Mouse (Mus musculus): ENCODE data around the gene Polr1b. TPM values are rescaled to one million over a fixed set of nuclear protein-coding genes. Genes with fewer than 3 reads are reported as not detected.

The Polr1b gene
- polyA plus RNA-seq, 1 experiment from 2014 or later, result 17.4 TPM

GRCm38 (mm10) chr2:129081097-129081496, 19.7 kb upstream of the Polr1b start:
- ATAC-seq (replicated peaks; ENCODE audit: low FRiP score, low read depth) (no peak), DNase-seq (ENCODE audit: low spot score) (no peak)
- 75% methylated on average over 13 of the region's 13 CpGs for WGBS
- Histone ChIP-seq H3K9me3 (replicated peaks; ENCODE audit: low read length) (no peaks in the 10 kb centered on the region), H3K4me2 (ENCODE audit: low read length) (no peak overlapping the region), H3K9ac (ENCODE audit: low read depth, low read length) (no peak overlapping the region), H3K27ac (no peak overlapping the region), H3K4me1 (replicated peaks; ENCODE audit: insufficient read depth, low read length) (no peaks in the 10 kb centered on the region), H3K27me3 (ENCODE audit: insufficient read depth, low read length) (no peaks in the 10 kb centered on the region), H3K4me3 (replicated peaks; ENCODE audit: low read depth, low read length) (no peak overlapping the region), H3K36me3 (ENCODE audit: insufficient read depth, low read length) (0 out of 2 replicates have a peak, but pooled peaks cover 5% of the 10 kb centered on the region)
- peak; percentile 32; the same call in 1 of the 2 replicates for TF ChIP-seq CTCF (IDR thresholded peaks at IDR 0.05; ENCODE audit: low read depth)

- WGBS, result 92% methylated on average over 5 of the region's 5 CpGs
- TF ChIP-seq CTCF (IDR thresholded peaks at IDR 0.05; ENCODE audit: low read depth), result no peak
- Histone ChIP-seq H3K4me2 (ENCODE audit: low read length) (no peak overlapping the region), H3K9ac (ENCODE audit: low read depth, low read length) (no peak overlapping the region), H3K9me3 (replicated peaks; ENCODE audit: low read length) (no peaks in the 10 kb centered on the region), H3K27ac (no peak overlapping the region), H3K36me3 (ENCODE audit: insufficient read depth, low read length) (0 out of 2 replicates have a peak, but pooled peaks cover 5% of the 10 kb centered on the region), H3K4me1 (replicated peaks; ENCODE audit: insufficient read depth, low read length) (no peaks in the 10 kb centered on the region), H3K4me3 (replicated peaks; ENCODE audit: low read depth, low read length) (no peak overlapping the region), H3K27me3 (ENCODE audit: insufficient read depth, low read length) (no peaks in the 10 kb centered on the region)
- DNase-seq (ENCODE audit: low spot score), result no peak
- no peak for ATAC-seq (replicated peaks; ENCODE audit: low FRiP score, low read depth)
Measured at GRCm38 (mm10) chr2:129083514-129083913, 17.3 kb upstream of the Polr1b start.

- Histone ChIP-seq H3K27me3 (ENCODE audit: insufficient read depth, low read length) (no peaks in the 10 kb centered on the region), H3K4me1 (replicated peaks; ENCODE audit: insufficient read depth, low read length) (no peaks in the 10 kb centered on the region), H3K9ac (ENCODE audit: low read depth, low read length) (no peak overlapping the region), H3K4me3 (replicated peaks; ENCODE audit: low read depth, low read length) (no peak overlapping the region), H3K4me2 (ENCODE audit: low read length) (no peak overlapping the region), H3K9me3 (replicated peaks; ENCODE audit: low read length) (no peaks in the 10 kb centered on the region), H3K27ac (no peak overlapping the region), H3K36me3 (ENCODE audit: insufficient read depth, low read length) (0 out of 2 replicates have a peak, but pooled peaks cover 5% of the 10 kb centered on the region)
- TF ChIP-seq CTCF (IDR thresholded peaks at IDR 0.05; ENCODE audit: low read depth), result peak; percentile 75
- DNase-seq (ENCODE audit: low spot score) (no peak), ATAC-seq (replicated peaks; ENCODE audit: low FRiP score, low read depth) (no peak)
- 54% methylated on average over 2 of the region's 2 CpGs for WGBS
Measured at GRCm38 (mm10) chr2:129084959-129085358, 15.8 kb upstream of the Polr1b start.

- no peak overlapping the region for H3K4me2 ChIP-seq (ENCODE audit: low read length)
- 94% methylated on average over 1 of the region's 1 CpGs for WGBS
- H3K4me3 ChIP-seq (replicated peaks; ENCODE audit: low read depth, low read length), result no peak overlapping the region
- H3K27ac ChIP-seq, result no peak overlapping the region
- H3K4me1 ChIP-seq (replicated peaks; ENCODE audit: insufficient read depth, low read length), result no peaks in the 10 kb centered on the region
- H3K36me3 ChIP-seq (ENCODE audit: insufficient read depth, low read length), result 0 out of 2 replicates have a peak, but pooled peaks cover 3% of the 10 kb centered on the region
- ATAC-seq (replicated peaks; ENCODE audit: low FRiP score, low read depth) (no peak), DNase-seq (ENCODE audit: low spot score) (no peak)
- no peaks in the 10 kb centered on the region for H3K9me3 ChIP-seq (replicated peaks; ENCODE audit: low read length)
- H3K27me3 ChIP-seq (ENCODE audit: insufficient read depth, low read length), result no peaks in the 10 kb centered on the region
- no peak for TF ChIP-seq CTCF (IDR thresholded peaks at IDR 0.05; ENCODE audit: low read depth)
- H3K9ac ChIP-seq (ENCODE audit: low read depth, low read length), result no peak overlapping the region
Measured at GRCm38 (mm10) chr2:129087520-129087919, 13.3 kb upstream of the Polr1b start.

GRCm38 (mm10) chr2:129090370-129090769, 10.4 kb upstream of the Polr1b start:
- no peak for ATAC-seq (replicated peaks; ENCODE audit: low FRiP score, low read depth)
- Histone ChIP-seq H3K9me3 (replicated peaks; ENCODE audit: low read length) (no peaks in the 10 kb centered on the region), H3K9ac (ENCODE audit: low read depth, low read length) (no peak overlapping the region), H3K4me1 (replicated peaks; ENCODE audit: insufficient read depth, low read length) (no peaks in the 10 kb centered on the region), H3K27me3 (ENCODE audit: insufficient read depth, low read length) (no peaks in the 10 kb centered on the region), H3K36me3 (ENCODE audit: insufficient read depth, low read length) (peaks cover 11% of the 10 kb centered on the region; the same call in 1 of the 2 replicates), H3K4me2 (ENCODE audit: low read length) (no peak overlapping the region), H3K27ac (no peak overlapping the region), H3K4me3 (replicated peaks; ENCODE audit: low read depth, low read length) (no peak overlapping the region)
- DNase-seq (ENCODE audit: low spot score), result no peak
- WGBS, result 80% methylated on average over 4 of the region's 4 CpGs
- TF ChIP-seq CTCF (IDR thresholded peaks at IDR 0.05; ENCODE audit: low read depth), result no peak

GRCm38 (mm10) chr2:129092810-129093209, 8.0 kb upstream of the Polr1b start:
- H3K9ac ChIP-seq (ENCODE audit: low read depth, low read length), result no peak overlapping the region

More at GRCm38 (mm10) chr2:129092810-129093209, 8.0 kb upstream of the Polr1b start:
- Histone ChIP-seq H3K4me3 (replicated peaks; ENCODE audit: low read depth, low read length) (no peak overlapping the region), H3K27ac (no peak overlapping the region), H3K27me3 (ENCODE audit: insufficient read depth, low read length) (no peaks in the 10 kb centered on the region), H3K4me1 (replicated peaks; ENCODE audit: insufficient read depth, low read length) (no peaks in the 10 kb centered on the region), H3K36me3 (ENCODE audit: insufficient read depth, low read length) (peaks cover 11% of the 10 kb centered on the region; the same call in 1 of the 2 replicates), H3K9me3 (replicated peaks; ENCODE audit: low read length) (no peaks in the 10 kb centered on the region), H3K4me2 (ENCODE audit: low read length) (no peak overlapping the region)
- no peak for TF ChIP-seq CTCF (IDR thresholded peaks at IDR 0.05; ENCODE audit: low read depth)
- no peak for ATAC-seq (replicated peaks; ENCODE audit: low FRiP score, low read depth)
- WGBS, result 70% methylated on average over 12 of the region's 12 CpGs
- no peak for DNase-seq (ENCODE audit: low spot score)

All from kidney, postnatal 0 days (tissue).